Mouse (Mus musculus): ENCODE data around the gene Olfr1248. TPM values are rescaled to one million over a fixed set of nuclear protein-coding genes. Genes with fewer than 3 reads are reported as not detected.
"Not testable (repeated sequence)": the region's sequence is repeated elsewhere in the genome, so short reads cannot be mapped to it uniquely, and the experiment has no call there.

The Olfr1248 gene
- total RNA-seq (2021) = not detected
- long read RNA-seq, experiment 1 = 0 reads
- long read RNA-seq, experiment 2 = 0 reads

DNA sequence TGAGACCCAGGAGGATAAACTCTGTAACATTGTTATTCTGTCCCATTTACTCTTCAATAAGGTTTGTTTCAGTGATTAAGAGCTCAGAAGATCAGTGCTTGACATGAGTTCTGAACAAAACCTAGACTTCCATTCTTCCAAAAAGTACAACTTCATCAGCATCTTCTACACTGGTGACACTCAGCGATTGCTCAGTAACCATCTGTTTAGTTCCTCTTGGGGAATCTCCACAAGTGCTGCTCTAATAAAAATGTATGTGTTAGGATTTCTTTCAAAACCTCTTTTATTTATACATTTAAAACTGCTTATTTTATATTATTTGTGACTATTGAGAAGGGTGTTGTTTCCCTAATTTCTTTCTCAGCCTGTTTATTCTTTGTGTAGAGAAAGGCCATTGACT is at the start of gene Olfr1248:
Gene Olfr1248 (minus strand): TSS at position 101 of the 400 bp plus-strand sequence.
- DNase-seq = not testable (repeated sequence)

DNA sequence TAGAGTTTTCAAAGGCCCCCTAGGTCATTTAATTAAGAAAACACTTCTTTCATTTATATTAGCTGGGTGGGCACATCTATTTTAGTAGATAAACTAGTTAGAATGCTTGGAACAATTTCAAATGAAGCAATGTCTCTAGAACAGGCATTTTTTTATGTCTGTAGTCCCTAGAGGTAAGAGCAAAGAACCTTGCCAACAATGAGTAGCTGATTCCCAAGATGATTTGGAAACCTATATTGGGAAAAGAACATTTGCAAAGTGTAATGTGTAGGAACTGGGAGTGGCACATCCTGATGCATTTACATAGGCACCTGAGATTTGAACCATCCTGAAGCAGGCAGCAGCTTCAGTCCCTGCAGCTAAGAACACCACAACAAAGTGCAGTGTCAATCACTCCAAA is 43.3 kb upstream of the Olfr1248 start, which contains the start of gene Olfr1250:
Gene Olfr1250 (minus strand): TSS at position 101 of the 400 bp plus-strand sequence.
- no peak for DNase-seq

DNA sequence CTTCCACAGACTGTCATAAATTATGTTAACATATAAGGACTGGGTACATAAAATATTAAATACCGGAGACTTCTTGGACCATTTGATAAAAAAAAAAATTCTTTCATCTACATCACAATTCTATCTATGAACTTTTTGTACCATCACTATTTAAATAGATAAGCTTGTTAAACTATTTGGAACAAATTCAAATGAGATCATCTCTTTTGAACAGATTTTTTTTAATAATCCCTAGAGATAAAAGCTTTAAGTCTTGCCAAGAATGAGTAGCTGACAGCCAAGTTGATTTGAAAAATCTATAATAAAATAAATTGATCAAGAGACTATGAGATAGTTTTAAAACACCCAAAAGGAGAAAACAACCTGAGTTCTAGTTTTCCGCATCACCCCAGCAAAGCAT is 16.8 kb upstream of the Olfr1248 start, which contains the start of gene Olfr1249:
Gene Olfr1249 (minus strand): TSS at position 101 of the 400 bp plus-strand sequence.
- DNase-seq = no peak

DNA sequence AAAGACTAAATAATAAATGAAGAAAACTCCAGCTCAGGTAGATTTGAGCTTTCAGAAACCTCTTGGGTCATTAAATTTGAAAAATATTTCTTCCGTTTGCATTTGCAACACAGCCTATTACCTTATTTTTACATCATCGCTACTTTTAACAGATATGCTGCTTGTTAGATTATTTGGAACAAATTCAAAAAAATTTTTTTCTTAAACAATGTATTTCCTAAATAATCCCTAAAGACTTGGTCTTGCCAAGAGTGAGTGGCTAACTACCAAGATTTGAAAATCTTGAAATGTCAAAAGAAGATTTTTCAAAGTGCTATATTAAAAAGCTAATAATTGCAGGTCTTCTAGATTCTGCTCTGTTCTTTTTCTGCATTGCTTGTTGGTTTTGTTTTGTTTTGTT is 4.0 kb downstream of the Olfr1248 start, which contains the start of gene Olfr1247:
Gene Olfr1247 (minus strand): TSS at position 101 of the 400 bp plus-strand sequence.
- DNase-seq = no peak

DNA sequence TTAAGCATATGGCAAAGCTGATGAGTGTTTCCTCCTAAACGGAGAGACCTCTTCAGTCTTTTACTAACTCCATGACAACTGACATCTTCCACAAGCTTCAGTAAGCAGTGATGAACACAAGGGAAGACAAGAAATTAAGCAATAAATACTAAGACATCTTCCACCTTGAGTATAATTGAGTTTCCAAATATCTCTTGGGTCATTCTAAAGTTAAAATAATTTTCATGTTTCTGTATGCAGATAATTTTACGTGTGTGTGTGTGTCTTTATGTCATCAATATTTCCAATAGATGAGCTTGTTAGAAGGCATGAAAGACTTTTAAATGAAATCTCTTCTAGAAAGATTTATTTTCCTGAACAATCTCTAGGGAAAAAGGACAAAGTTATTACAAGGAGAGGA is 25.0 kb downstream of the Olfr1248 start, which contains the start of gene Olfr1246:
Gene Olfr1246 (minus strand): TSS at position 101 of the 400 bp plus-strand sequence.
- no peak for DNase-seq

DNA sequence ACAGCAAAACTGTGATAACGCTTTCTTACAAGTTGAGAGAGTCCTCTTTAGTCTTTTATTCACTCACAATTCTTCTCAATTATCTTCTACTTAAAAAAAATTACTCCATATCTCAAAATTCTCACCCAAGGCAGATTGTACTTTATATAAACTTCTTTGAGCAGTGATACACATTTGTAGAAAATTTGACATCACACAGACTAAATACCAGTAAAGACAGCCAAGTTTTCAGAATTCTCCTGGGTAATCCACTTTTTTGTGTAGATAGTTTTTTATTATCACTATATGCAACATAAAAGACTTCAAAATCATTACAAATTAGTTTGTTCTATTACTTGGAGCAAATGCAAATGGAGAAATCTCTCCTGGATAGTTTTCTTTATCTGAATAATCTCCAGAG is 39.7 kb downstream of the Olfr1248 start, which contains the start of gene Olfr1245:
Gene Olfr1245 (minus strand): TSS at position 101 of the 400 bp plus-strand sequence.
- no peak for DNase-seq

Other genes starting within 250 kb of the Olfr1248 start
- not detected for gene Olfr1238, start 208.6 kb downstream of the Olfr1248 start, total RNA-seq (2021)
- not detected for gene Olfr1239, start 197.8 kb downstream of the Olfr1248 start, total RNA-seq (2021)
- not detected for gene Olfr1240, start 175.2 kb downstream of the Olfr1248 start, total RNA-seq (2021)
- gene Olfr1241, start 131.1 kb downstream of the Olfr1248 start, total RNA-seq (2021) = not detected
- gene Olfr1242, start 119.9 kb downstream of the Olfr1248 start, total RNA-seq (2021) = not detected
- not detected for gene Olfr1243, start 86.8 kb downstream of the Olfr1248 start, total RNA-seq (2021)
- not detected for gene Olfr1245, start 39.8 kb downstream of the Olfr1248 start, total RNA-seq (2021)
- not detected for gene Olfr1246, start 25.1 kb downstream of the Olfr1248 start, total RNA-seq (2021)
- under 1 TPM in 1 of 2 experiments, not detected in 1; 0.05 TPM for gene Olfr1247, start 4.1 kb downstream of the Olfr1248 start, total RNA-seq (2021)
- gene Olfr1249, start 16.7 kb upstream of the Olfr1248 start, total RNA-seq (2021) = not detected
- gene Olfr1250, start 43.2 kb upstream of the Olfr1248 start, total RNA-seq (2021) = not detected
- not detected for gene Olfr1251, start 53.7 kb upstream of the Olfr1248 start, total RNA-seq (2021)
- gene Olfr1252, start 106.8 kb upstream of the Olfr1248 start, total RNA-seq (2021) = not detected
- not detected for gene Olfr1253, start 138.8 kb upstream of the Olfr1248 start, total RNA-seq (2021)
- gene Olfr1254, start 175.4 kb upstream of the Olfr1248 start, total RNA-seq (2021) = not detected
- not detected for gene Olfr1255, start 193.8 kb upstream of the Olfr1248 start, total RNA-seq (2021)
- not detected for gene Olfr1256, start 223.3 kb upstream of the Olfr1248 start, total RNA-seq (2021)
- not detected for gene Olfr48, start 230.0 kb upstream of the Olfr1248 start, total RNA-seq (2021)

All from gastrocnemius, postnatal 10 days (tissue).